Mouse (Mus musculus) bone marrow, adult 2 months (tissue): ENCODE measurements around the gene Sgta. TPM values are rescaled to one million over a fixed set of nuclear protein-coding genes. Genes with fewer than 3 reads are reported as not detected.
A peak's percentile ranks its signal among the peaks of the same experiment; 100 is the strongest.

Experiments
- H3K27ac ChIP-seq: fragments of 200-500 bp; 2 replicates; pipeline ENCODE4 v1.5.1; 2012; ENCODE audit warnings: low read depth, mild to moderate bottlenecking, control low read depth, inconsistent platforms, low read length; ENCODE audit not compliant: control insufficient read depth, poor library complexity, insufficient read depth
- H3K4me1 ChIP-seq: fragments of 200-500 bp; 2 replicates; pipeline ENCODE4 v1.6.1; 2011; ENCODE audit warnings: low read length; ENCODE audit not compliant: control insufficient read depth, insufficient read depth
- H3K4me3 ChIP-seq: fragments of 200-500 bp; replicated peaks from 2 replicates; pipeline ENCODE3; 2011; ENCODE audit warnings: mild to moderate bottlenecking, low read depth, low read length, control low read depth; ENCODE audit not compliant: control insufficient read depth
- CTCF ChIP-seq: fragments of 200-500 bp; IDR thresholded peaks from 2 replicates; pipeline ENCODE4 v1.5.1; 2011; ENCODE audit warnings: low read length, control low read depth; ENCODE audit not compliant: control insufficient read depth, insufficient read depth
- POLR2A ChIP-seq: fragments of 200-500 bp; IDR thresholded peaks from 2 replicates; pipeline ENCODE4 v1.6.1; 2011; ENCODE audit warnings: low read depth, mild to moderate bottlenecking, control low read depth, low read length, borderline replicate concordance; ENCODE audit not compliant: control insufficient read depth
- WGBS: fragments of 180-500 bp; shearing (Covaris S2); methylation state at CpG from one replicate; pipeline ENCODE4 v1.1.7; 2018; 5-methylcytosine and 5-hydroxymethylcytosine counted together
- polyA plus RNA-seq: library from polyadenylated mRNA; stranded (reverse); fragments of >200 nt; gene quantifications from 2 replicates; pipeline ENCODE4 v1.2.4, GENCODE M21; 2011; ENCODE audit warnings: low replicate concordance; ENCODE audit not compliant: missing spikeins, insufficient read depth, insufficient read length

Gene Sgta
- polyA plus RNA-seq, 1 experiment = 52.3 TPM

- WGBS = 67% methylated on average over 2 of the region's 2 CpGs
- peak; percentile 56 for TF ChIP-seq CTCF
- TF ChIP-seq POLR2A = no peak
- no peak overlapping the region for H3K27ac ChIP-seq
- no peaks in the 10 kb centered on the region for H3K4me1 ChIP-seq
- H3K4me3 ChIP-seq = no peak overlapping the region
Measured at GRCm38 (mm10) chr10:81087021-81087420, 27.0 kb upstream of the Sgta start.

DNA sequence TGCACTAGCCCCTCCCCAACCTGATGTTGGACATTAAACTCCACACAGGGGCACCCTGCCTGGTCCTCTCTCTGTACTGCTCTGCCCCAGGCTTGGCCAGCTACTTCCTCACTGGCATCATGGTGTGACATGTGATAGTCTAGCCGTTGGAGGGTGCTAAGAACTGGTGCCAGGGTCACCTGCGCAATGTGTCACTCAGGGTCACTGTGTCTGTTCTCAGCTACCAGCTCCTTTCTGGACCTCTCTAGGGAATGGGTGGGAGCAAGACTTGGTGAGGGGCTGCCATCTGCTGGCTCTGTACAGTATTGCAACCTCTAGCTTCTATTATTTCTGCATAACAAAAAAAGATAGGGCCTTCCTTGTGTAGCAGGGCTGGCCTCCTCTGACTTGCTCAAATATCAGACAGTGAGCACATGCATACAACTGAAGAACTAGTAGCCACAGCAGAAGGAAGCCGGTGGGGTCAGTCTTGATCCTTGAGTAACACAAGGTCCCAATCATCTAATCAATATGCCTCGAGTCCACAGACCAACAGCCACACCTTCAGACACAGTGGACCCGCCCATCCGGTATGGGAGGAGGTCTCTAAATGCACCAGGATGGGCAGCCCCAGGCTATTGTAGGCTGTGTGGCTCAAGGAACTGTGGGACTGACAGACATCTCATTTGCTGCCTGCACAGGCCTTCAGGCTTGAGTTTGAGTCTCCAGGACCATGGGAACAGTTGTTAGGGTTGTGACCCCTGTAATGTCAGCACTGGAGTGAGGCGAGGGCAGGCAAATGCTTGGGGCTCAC lies 22.4 kb upstream of the Sgta start:
- Histone ChIP-seq H3K4me1 (no peaks in the 10 kb centered on the region; the same call in 1 of the 2 replicates), H3K27ac (no peak overlapping the region), H3K4me3 (no peak overlapping the region)
- TF ChIP-seq CTCF (peak; percentile 84), POLR2A (no peak)
- 67% methylated on average over 7 of the region's 7 CpGs for WGBS

DNA sequence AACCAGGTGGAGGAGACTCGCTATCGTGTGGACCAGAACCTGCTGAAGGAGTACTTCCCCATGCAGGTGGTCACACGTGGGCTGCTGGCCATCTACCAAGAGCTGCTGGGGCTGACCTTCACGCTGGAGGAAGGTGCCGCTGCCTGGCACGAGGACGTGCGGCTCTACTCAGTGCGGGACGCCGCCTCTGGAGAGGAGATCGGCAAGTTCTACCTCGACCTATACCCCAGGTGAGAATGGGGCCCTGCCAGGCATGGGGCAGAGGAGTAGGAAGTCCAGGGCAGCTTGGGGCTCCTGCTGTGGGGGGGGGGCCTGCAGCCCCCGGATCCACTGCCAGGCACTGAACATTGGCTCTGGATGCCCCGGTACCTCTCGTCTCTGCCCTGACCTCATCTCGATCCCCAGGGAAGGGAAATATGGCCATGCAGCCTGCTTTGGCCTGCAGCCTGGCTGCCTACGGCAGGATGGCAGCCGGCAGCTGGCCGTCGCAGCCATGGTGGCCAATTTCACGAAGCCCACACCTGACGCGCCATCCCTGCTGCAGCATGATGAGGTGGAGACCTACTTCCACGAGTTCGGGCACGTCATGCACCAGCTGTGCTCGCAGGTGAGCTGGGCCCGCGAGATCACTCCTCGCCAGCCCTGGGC lies 20.2 kb upstream of the Sgta start:
- H3K4me3 ChIP-seq = no peak overlapping the region
- TF ChIP-seq CTCF = no peak
- no peak for TF ChIP-seq POLR2A

GRCm38 (mm10) chr10:81077916-81078315 lies 17.9 kb upstream of the Sgta start:
- H3K27ac ChIP-seq = peak overlapping the region; percentile 45; the same call in 1 of the 2 replicates
- no peak overlapping the region for H3K4me3 ChIP-seq
- 89% methylated on average over 11 of the region's 11 CpGs for WGBS
- no peak for TF ChIP-seq POLR2A
- peaks cover 3% of the 10 kb centered on the region; the same call in 1 of the 2 replicates for H3K4me1 ChIP-seq

More for the DNA sequence above, 20.2 kb upstream of the Sgta start:
- Histone ChIP-seq H3K27ac (no peak overlapping the region; the same call in 1 of the 2 replicates), H3K4me1 (peaks cover 3% of the 10 kb centered on the region; the same call in 1 of the 2 replicates)
- WGBS = 94% methylated on average over 31 of the region's 31 CpGs

DNA sequence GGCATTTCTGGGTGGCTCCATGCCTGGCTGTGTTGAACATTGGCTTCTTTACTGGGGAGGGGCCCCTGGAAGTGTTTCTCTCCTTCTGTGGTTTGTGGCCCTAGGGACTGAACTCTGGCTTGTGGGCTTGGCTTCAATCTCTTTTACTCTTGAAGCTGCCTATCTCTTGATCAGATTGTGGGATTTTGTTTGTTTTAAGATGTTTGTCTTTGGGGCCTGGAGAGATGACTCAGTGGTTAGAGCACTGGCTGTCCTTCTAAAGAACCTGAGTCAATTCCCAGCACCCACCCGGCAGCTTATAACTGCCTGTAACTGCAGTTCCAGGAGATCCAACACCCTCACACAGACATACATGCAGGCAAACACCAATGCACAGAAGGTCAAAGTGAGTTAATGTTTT lies 16.4 kb upstream of the Sgta start:
- H3K4me3 ChIP-seq = no peak overlapping the region
- H3K27ac ChIP-seq = no peak overlapping the region
- WGBS = 90% methylated on average over 1 of the region's 1 CpGs
- peaks cover 3% of the 10 kb centered on the region; the same call in 1 of the 2 replicates for H3K4me1 ChIP-seq
- no peak for TF ChIP-seq CTCF
- no peak for TF ChIP-seq POLR2A

DNA sequence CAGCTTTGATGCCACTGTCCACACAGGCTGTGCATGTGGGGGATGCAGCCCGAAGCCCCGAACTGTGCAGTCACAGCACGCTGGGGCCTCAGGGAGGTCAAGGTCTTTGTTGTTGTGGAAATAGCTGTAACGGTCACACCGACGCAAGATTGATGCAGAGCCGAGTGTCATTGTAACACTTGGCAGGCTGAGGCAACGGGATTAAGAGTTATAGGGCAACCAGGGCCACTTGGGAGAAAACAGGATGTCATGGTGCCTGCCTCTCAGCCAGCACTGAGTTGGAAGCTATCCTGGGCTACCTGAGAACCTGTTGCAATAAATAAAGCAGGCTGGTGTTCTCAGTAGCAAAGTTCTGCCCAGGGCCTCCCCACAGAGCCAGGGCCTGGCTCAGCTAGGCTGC lies 15.8 kb upstream of the Sgta start:
- WGBS = 66% methylated on average over 8 of the region's 8 CpGs
- Histone ChIP-seq H3K4me1 (peaks cover 3% of the 10 kb centered on the region; the same call in 1 of the 2 replicates), H3K4me3 (no peak overlapping the region), H3K27ac (no peak overlapping the region)
- TF ChIP-seq CTCF (no peak), POLR2A (no peak)

DNA sequence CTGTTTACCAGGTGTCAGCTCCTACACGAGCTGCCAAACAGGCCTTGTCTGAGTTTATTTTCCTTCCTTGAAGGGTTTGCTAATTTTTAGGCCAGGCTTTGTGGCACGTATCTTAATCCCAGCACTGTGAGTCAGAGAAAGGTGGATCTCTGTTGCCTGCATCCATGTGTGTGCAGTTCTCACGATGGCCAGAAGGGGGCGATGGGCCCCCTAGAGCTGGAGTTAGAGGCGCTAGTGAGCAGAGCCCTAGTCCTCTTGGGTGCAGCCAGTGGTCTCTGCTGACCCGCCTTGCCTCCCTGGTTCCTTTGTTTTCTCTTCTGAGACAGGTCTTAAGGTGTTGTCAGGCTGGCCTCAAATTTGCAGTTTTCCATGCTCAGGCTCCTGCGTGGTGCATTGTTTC lies 13.5 kb upstream of the Sgta start:
- WGBS = 68% methylated on average over 7 of the region's 7 CpGs
- TF ChIP-seq CTCF (peak; percentile 60), POLR2A (no peak)
- Histone ChIP-seq H3K27ac (no peak overlapping the region), H3K4me1 (peaks cover 6% of the 10 kb centered on the region; the same call in 1 of the 2 replicates), H3K4me3 (no peak overlapping the region)

GRCm38 (mm10) chr10:81072290-81072689 lies 12.3 kb upstream of the Sgta start:
- Histone ChIP-seq H3K27ac (no peak overlapping the region), H3K4me1 (peaks cover 6% of the 10 kb centered on the region; the same call in 1 of the 2 replicates), H3K4me3 (no peak overlapping the region)
- TF ChIP-seq CTCF = no peak
- WGBS = 91% methylated on average over 8 of the region's 8 CpGs
